Mouse (Mus musculus): ENCODE results near the gene Fcgbp.
A peak's percentile ranks its signal among the peaks of the same experiment; 100 is the strongest.
"Not testable (repeated sequence)": the region's sequence is repeated elsewhere in the genome, so short reads cannot be mapped to it uniquely, and the experiment has no call there.

Gene Fcgbp

DNA sequence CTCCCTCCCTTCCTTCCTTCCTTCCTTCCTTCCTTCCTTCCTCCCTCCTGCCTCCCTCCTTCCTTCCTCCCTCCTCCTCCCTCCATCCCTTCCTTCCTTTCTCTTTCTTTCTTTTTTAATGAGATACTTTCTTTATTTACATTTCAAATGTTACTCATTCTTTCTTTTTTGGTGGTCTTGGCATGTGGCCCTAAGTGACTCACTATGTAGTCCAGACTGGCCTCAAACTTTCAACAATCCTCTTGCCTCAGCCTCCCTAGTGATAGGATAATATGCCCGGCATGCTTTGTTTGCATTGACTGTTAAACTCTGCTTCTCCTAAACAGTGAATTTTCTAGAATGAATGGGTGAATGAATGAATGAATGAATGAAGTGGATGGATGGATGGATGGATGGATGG is 78.8 kb downstream of the Fcgbp start:
- DNase-seq (ENCODE audit: low spot score) = no peak

- peak; percentile 42 for DNase-seq (ENCODE audit: low spot score)
Observed at GRCm38 (mm10) chr7:28151584-28152221, 80.7 kb downstream of the Fcgbp start.

- not testable (repeated sequence) for DNase-seq (ENCODE audit: low spot score)
Observed at GRCm38 (mm10) chr7:28153595-28153994, 82.6 kb downstream of the Fcgbp start.

DNA sequence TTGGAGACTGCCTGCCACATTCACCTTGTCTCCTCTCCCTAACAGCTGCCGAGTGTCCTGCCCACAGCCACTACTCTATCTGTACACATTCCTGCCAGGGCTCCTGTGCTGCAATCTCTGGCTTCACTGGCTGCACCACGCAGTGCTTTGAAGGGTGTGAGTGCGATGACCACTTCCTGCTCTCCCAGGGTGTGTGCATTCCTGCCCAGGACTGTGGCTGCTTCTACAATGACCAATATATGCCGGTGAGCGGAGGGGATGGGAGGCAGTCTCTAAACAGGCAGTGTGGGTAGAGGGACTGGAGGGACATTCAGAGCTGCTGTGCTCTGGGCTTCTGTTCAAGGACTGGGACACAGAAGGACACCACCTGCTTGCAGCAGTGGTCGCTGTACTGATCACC is 88.3 kb downstream of the Fcgbp start:
- DNase-seq (ENCODE audit: low spot score) = no peak

GRCm38 (mm10) chr7:28159893-28160292 is 88.9 kb downstream of the Fcgbp start:
- DNase-seq (ENCODE audit: low spot score) = no peak

- no peak for DNase-seq (ENCODE audit: low spot score)
Observed at GRCm38 (mm10) chr7:28161163-28161749, 90.2 kb downstream of the Fcgbp start.

DNA sequence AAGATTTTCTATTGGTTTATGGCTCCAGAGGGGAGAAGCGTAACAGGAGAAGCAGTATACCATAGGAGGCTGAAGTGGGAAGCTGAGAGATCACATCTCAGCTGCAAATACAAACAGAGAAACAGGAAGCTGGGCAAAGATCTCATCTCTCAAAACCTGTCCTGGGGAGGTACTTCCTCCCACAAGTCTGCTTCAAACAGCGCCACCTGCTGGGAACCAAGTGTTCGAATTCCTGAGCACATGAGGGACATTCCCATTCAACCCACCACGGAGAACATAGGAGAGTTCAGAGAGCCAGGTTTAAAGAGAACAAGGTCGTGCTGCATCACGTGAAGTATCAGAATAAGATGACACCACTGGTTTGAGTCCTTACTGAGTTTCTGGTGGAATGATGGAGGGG is 94.4 kb downstream of the Fcgbp start:
- no peak for DNase-seq (ENCODE audit: low spot score)

DNA sequence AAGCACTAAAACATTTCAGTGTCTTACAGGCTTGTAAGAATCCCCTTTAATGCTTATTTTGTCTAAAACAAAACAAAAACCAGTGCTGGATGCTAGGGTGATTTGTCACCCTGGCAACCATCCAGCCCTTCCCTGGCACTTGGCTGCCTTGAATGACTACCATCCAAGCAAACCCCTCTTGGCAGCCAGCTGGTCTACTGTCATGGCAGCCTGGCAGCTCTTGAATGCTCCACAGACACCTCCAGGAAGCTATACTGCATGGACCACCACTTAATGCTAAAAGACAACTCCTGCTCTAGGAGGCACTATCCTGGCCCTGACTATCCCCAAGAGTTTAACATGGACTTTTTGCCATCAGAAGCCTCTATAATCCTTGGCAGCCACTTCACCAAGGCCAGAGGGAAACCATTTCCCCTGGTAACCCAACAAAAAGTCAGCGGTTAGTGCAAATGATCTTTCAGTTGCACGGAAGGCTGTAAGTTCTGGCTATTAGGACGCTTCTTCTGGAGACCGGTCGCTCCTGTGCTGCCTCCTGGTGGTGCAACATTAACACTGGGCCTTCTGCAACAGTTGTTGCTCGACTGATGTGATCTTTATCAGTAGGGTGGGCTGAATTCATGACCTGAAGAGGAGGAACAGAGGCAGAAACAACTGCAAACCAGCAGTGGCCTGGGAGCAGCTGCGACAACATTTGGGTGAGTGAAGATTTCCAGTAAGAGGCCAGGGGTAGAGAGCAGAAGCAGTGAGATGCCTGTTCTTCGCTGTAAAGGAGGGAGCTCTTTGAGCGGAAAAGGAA is 97.5 kb downstream of the Fcgbp start:
- DNase-seq (ENCODE audit: low spot score) = peak; percentile 62

- DNase-seq (ENCODE audit: low spot score) = peak; percentile 93
Observed at GRCm38 (mm10) chr7:28169489-28170422, 98.7 kb downstream of the Fcgbp start, which contains the start of gene Fbl. Gene Fbl, plus strand, starts transcription at chr7:28169710.
